Mouse (Mus musculus) hindbrain, embryonic 11.5 days (tissue): Measurements from ENCODE around the gene Nelfcd. TPM values are rescaled to one million over a fixed set of nuclear protein-coding genes. Genes with fewer than 3 reads are reported as not detected.

Experiments
- ATAC-seq: fragments of 200-750 bp; cut with Nextera tagmentation; 2 replicates; pipeline ENCODE4 v1.8.0; 2017; ENCODE audit warnings: mild to moderate bottlenecking, moderate TSS enrichment, moderate library complexity; ENCODE audit not compliant: low FRiP score
- DNase-seq: peaks from one replicate; pipeline ENCODE4 v3.0.0-alpha.2; 2015; ENCODE audit warnings: low spot score
- H3K27ac ChIP-seq: fragments of 300-500 bp; sonication (generic); 2 replicates; pipeline ENCODE4 v1.5.1; 2014; ENCODE audit warnings: mild to moderate bottlenecking, low read depth, low read length
- H3K27me3 ChIP-seq: fragments of 300-500 bp; sonication (generic); 2 replicates; pipeline ENCODE4 v1.6.1; 2014; ENCODE audit warnings: mild to moderate bottlenecking, low read length, moderate library complexity, mixed read lengths; ENCODE audit not compliant: control insufficient read depth, insufficient read depth
- H3K36me3 ChIP-seq: fragments of 300-500 bp; sonication (generic); 2 replicates; pipeline ENCODE4 v1.6.1; 2014; ENCODE audit warnings: mild to moderate bottlenecking, low read length, moderate library complexity, mixed read lengths; ENCODE audit not compliant: control insufficient read depth, insufficient read depth
- H3K4me1 ChIP-seq: fragments of 300-500 bp; sonication (generic); replicated peaks from 2 replicates; pipeline ENCODE4 v1.6.1; 2014; ENCODE audit warnings: low read length, mixed read lengths; ENCODE audit not compliant: control insufficient read depth, insufficient read depth
- H3K4me2 ChIP-seq: fragments of 300-500 bp; sonication (generic); replicated peaks from 2 replicates; pipeline ENCODE4 v1.6.1; 2014; ENCODE audit warnings: mild to moderate bottlenecking, low read depth, low read length
- H3K4me3 ChIP-seq: fragments of 300-500 bp; sonication (generic); 2 replicates; pipeline ENCODE4 v1.5.1; 2014; ENCODE audit warnings: low read depth, low read length
- H3K9ac ChIP-seq: fragments of 300-500 bp; sonication (generic); 2 replicates; pipeline ENCODE4 v1.6.1; 2014; ENCODE audit warnings: low read depth, low read length
- H3K9me3 ChIP-seq: fragments of 300-500 bp; sonication (generic); 2 replicates; pipeline ENCODE4 v1.6.1; 2016; ENCODE audit warnings: low read length; ENCODE audit not compliant: control insufficient read depth
- WGBS: fragments of 180-500 bp; shearing (Covaris S2); extraction: QIAGEN DNeasy Blood & Tissue Kit; methylation state at CpG from one replicate; pipeline ENCODE4 v1.1.7; 2014; 5-methylcytosine and 5-hydroxymethylcytosine counted together
- polyA plus RNA-seq: library from polyadenylated mRNA; unstranded; fragments of >200 nt; fragmentation: Nextera tagmentation; extraction: Ambion mirVana; gene quantifications from 2 replicates; pipeline ENCODE4 v1.2.1, GENCODE M21; 2014

Gene Nelfcd
- polyA plus RNA-seq, 1 experiment from 2014 or later: 163 TPM

GRCm38 (mm10) chr2:174450353-174450752 lies 34.7 kb downstream of the Nelfcd start, which contains the start of gene Tubb1:
Gene Tubb1, plus strand, starts transcription at chr2:174450695.
- no peak within 1 kb of the TSS for H3K9ac ChIP-seq
- H3K4me1 ChIP-seq: no peaks in the 10 kb centered on the region
- H3K4me3 ChIP-seq: no peak within 1 kb of the TSS
- H3K36me3 ChIP-seq: no peaks in the 10 kb centered on the region
- no peaks in the 10 kb centered on the region for H3K9me3 ChIP-seq
- DNase-seq: no peak
- no peak for ATAC-seq
- WGBS: 83% methylated on average over 4 of the region's 4 CpGs
- no peak within 1 kb of the TSS for H3K4me2 ChIP-seq
- no peak within 1 kb of the TSS for H3K27ac ChIP-seq
- H3K27me3 ChIP-seq: no peaks in the 10 kb centered on the region

- DNase-seq: no peak
Measured at GRCm38 (mm10) chr2:174453681-174454080, 38.1 kb downstream of the Nelfcd start.

GRCm38 (mm10) chr2:174459365-174459764 lies 43.8 kb downstream of the Nelfcd start:
- no peak overlapping the region for H3K9ac ChIP-seq
- no peak overlapping the region for H3K27ac ChIP-seq
- no peak overlapping the region for H3K4me3 ChIP-seq
- 0 out of 2 replicates have a peak, but pooled peaks cover 3% of the 10 kb centered on the region for H3K36me3 ChIP-seq
- WGBS: 68% methylated on average over 2 of the region's 2 CpGs
- H3K9me3 ChIP-seq: no peaks in the 10 kb centered on the region
- no peaks in the 10 kb centered on the region for H3K27me3 ChIP-seq
- H3K4me2 ChIP-seq: no peak overlapping the region
- ATAC-seq (no peak), DNase-seq (no peak)
- peaks cover 4% of the 10 kb centered on the region; the same call in 1 of the 2 replicates for H3K4me1 ChIP-seq

More at GRCm38 (mm10) chr2:174453681-174454080, 38.1 kb downstream of the Nelfcd start:
- no peaks in the 10 kb centered on the region for H3K27me3 ChIP-seq
- no peak for ATAC-seq
- H3K27ac ChIP-seq: no peak overlapping the region
- H3K4me1 ChIP-seq: no peaks in the 10 kb centered on the region
- H3K4me3 ChIP-seq: no peak overlapping the region
- 73% methylated on average over 7 of the region's 7 CpGs for WGBS
- no peaks in the 10 kb centered on the region for H3K9me3 ChIP-seq
- no peak overlapping the region for H3K4me2 ChIP-seq
- no peaks in the 10 kb centered on the region for H3K36me3 ChIP-seq
- H3K9ac ChIP-seq: no peak overlapping the region

GRCm38 (mm10) chr2:174463370-174463769 lies 47.8 kb downstream of the Nelfcd start:
- no peaks in the 10 kb centered on the region for H3K27me3 ChIP-seq
- H3K4me3 ChIP-seq: peak overlapping the region; percentile 75
- WGBS: 44% methylated on average over 10 of the region's 10 CpGs
- peak overlapping the region; percentile 77 for H3K4me2 ChIP-seq
- H3K36me3 ChIP-seq: 0 out of 2 replicates have a peak, but pooled peaks cover 3% of the 10 kb centered on the region
- H3K9ac ChIP-seq: peak overlapping the region; percentile 86
- peak; percentile 10 for DNase-seq
- H3K9me3 ChIP-seq: no peaks in the 10 kb centered on the region
- 0 out of 2 replicates have a peak overlapping the region, but pooled peaks have one; percentile 11 for H3K27ac ChIP-seq
- ATAC-seq: peak; percentile 55
- peaks cover 4% of the 10 kb centered on the region; the same call in 1 of the 2 replicates for H3K4me1 ChIP-seq

- Histone ChIP-seq H3K9ac (peak within 1 kb of the TSS; percentile 86), H3K27ac (0 out of 2 replicates have a peak within 1 kb of the TSS, but pooled peaks have one; percentile 11), H3K4me2 (peak within 1 kb of the TSS; percentile 77), H3K9me3 (no peaks in the 10 kb centered on the region), H3K4me1 (peaks cover 4% of the 10 kb centered on the region; the same call in 1 of the 2 replicates), H3K4me3 (peak within 1 kb of the TSS; percentile 75), H3K27me3 (no peaks in the 10 kb centered on the region), H3K36me3 (0 out of 2 replicates have a peak, but pooled peaks cover 3% of the 10 kb centered on the region)
- WGBS: 3% methylated on average over 48 of the region's 48 CpGs
- ATAC-seq (peak; percentile 99), DNase-seq (peak; percentile 90)
Measured at GRCm38 (mm10) chr2:174463789-174464523, 48.4 kb downstream of the Nelfcd start, which contains the start of gene Atp5e. Gene Atp5e, minus strand, starts transcription at chr2:174464105.

GRCm38 (mm10) chr2:174470333-174470732 lies 54.7 kb downstream of the Nelfcd start:
- no peaks in the 10 kb centered on the region for H3K9me3 ChIP-seq
- DNase-seq: no peak
- H3K4me2 ChIP-seq: no peak overlapping the region
- 0 out of 2 replicates have a peak, but pooled peaks cover 2% of the 10 kb centered on the region for H3K4me1 ChIP-seq
- ATAC-seq: no peak
- no peak overlapping the region for H3K4me3 ChIP-seq
- H3K27ac ChIP-seq: no peak overlapping the region
- no peak overlapping the region for H3K9ac ChIP-seq
- WGBS: 92% methylated on average over 4 of the region's 4 CpGs
- H3K36me3 ChIP-seq: no peaks in the 10 kb centered on the region
- H3K27me3 ChIP-seq: no peaks in the 10 kb centered on the region

- Histone ChIP-seq H3K4me2 (no peak overlapping the region), H3K4me1 (0 out of 2 replicates have a peak, but pooled peaks cover 2% of the 10 kb centered on the region), H3K27ac (no peak overlapping the region), H3K9me3 (no peaks in the 10 kb centered on the region), H3K4me3 (no peak overlapping the region), H3K36me3 (no peaks in the 10 kb centered on the region), H3K27me3 (no peaks in the 10 kb centered on the region), H3K9ac (no peak overlapping the region)
- 95% methylated on average over 7 of the region's 7 CpGs for WGBS
- ATAC-seq (no peak), DNase-seq (no peak)
Measured at GRCm38 (mm10) chr2:174470786-174471405, 55.3 kb downstream of the Nelfcd start.

- Histone ChIP-seq H3K4me2 (peak overlapping the region; percentile 67), H3K9ac (peak overlapping the region; percentile 78), H3K27me3 (no peaks in the 10 kb centered on the region), H3K4me1 (0 out of 2 replicates have a peak, but pooled peaks cover 2% of the 10 kb centered on the region), H3K9me3 (no peaks in the 10 kb centered on the region), H3K4me3 (peak overlapping the region; percentile 72), H3K36me3 (no peaks in the 10 kb centered on the region), H3K27ac (0 out of 2 replicates have a peak overlapping the region, but pooled peaks have one; percentile 27)
- 9% methylated on average over 30 of the region's 30 CpGs for WGBS
- ATAC-seq (peak; percentile 52), DNase-seq (no peak)
Measured at GRCm38 (mm10) chr2:174472407-174472806, 56.8 kb downstream of the Nelfcd start.
